Mouse (Mus musculus): ENCODE measurements around the gene Fcgr3.
A peak's percentile ranks its signal among the peaks of the same experiment; 100 is the strongest.
"Not testable (repeated sequence)": the region's sequence is repeated elsewhere in the genome, so short reads cannot be mapped to it uniquely, and the experiment has no call there.

DNA sequence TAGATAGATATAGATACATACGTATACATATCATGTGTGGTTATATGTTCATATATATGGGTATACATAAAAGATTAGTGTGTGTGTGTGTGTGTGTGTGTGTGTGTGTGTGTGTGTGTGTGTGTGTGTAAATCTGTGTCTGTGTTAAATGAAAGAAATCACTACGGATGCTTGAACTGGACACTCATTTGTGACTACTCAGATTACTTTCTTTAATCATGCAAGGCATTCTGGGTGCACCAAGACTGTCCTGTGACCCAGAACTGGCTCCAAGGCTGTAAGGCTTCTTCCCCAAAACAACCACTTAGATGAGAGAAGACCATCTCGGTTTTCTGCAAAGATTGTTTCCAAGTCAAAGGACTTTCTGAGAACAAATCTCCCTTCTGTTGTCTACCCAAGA, 4.8 kb upstream of the Fcgr3 start:
- TF ChIP-seq POLR2A (IDR thresholded peaks at IDR 0.05; ENCODE audit: borderline replicate concordance, control insufficient read depth, low read depth, low read length), result 0 out of 2 replicates have a peak, but pooled peaks have one; percentile 32
- not testable (repeated sequence) for TF ChIP-seq CTCF (IDR thresholded peaks at IDR 0.05; ENCODE audit: control insufficient read depth, insufficient read depth, low read length)
